In the genomic region with DNA sequence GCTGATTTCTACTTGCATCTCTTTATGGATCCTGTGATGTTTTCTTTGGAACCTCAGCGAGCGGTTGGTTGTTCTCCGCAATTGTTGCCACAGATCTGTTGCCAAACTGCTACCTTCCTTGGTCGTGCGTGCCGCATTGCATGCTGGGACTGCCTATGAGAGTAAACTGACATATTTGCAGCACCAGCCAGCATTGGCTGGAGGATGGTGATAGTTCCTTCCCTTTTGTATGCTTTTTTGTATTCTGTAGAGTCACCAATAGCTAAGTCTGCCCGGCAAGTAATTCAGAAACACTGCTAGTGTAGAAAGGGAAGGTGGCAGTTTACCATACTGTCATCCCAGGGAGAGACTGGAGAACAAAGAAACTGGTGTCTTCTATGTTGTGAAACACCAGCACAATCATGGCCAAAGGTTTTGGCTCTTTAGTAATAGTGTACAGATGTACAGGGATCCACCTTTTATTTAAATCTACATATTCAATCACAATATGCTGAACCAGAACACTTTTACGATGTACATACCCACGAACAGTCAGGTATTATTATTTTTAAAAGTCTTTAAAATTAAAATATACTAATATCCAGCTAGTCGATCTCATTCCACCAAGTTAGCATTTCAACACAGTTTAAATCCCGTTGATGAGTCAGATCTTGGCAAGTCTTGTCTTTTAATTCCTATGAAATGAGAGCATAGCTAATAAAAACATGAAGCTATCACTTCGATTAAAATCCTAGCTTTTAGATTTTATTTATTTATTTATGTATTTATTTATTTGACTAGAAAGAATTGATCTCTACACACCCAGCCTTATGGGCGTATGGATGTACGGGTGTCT, we compare ENCODE assay signal across 8 mouse cellular contexts. TPM values are rescaled to one million over a fixed set of nuclear protein-coding genes. Genes with fewer than 3 reads are reported as not detected.
DNase-seq lines count a peak whose midpoint lies in the region; ATAC-seq and TF ChIP-seq lines count a peak whose summit lies in the region.

No protein-coding gene starts in this region.

- peak overlapping the region; percentile 75 for H3K27ac ChIP-seq in embryonic facial prominence, embryonic 14.5 days (replicated peaks; ENCODE audit: low read depth, low read length)
- peak overlapping the region; percentile 65 for H3K27ac ChIP-seq in heart, embryonic 16.5 days (ENCODE audit: low read length)
- H3K27ac ChIP-seq in layer of hippocampus, adult 2 months = peak overlapping the region; percentile 97
- H3K27ac ChIP-seq in lung, embryonic 15.5 days = no peak overlapping the region; the same call in none of the 2 replicates

- no peaks in the 10 kb centered on the region for H3K9me3 ChIP-seq in embryonic facial prominence, embryonic 14.5 days (ENCODE audit: control insufficient read depth, low read length)
- no peaks in the 10 kb centered on the region for H3K9me3 ChIP-seq in heart, embryonic 16.5 days (replicated peaks; ENCODE audit: control insufficient read depth, low read length)
- H3K9me3 ChIP-seq in lung, embryonic 15.5 days = no peaks in the 10 kb centered on the region

- WGBS in embryonic facial prominence, embryonic 14.5 days = 66% methylated on average over 14 of the region's 14 CpGs
- WGBS in heart, embryonic 16.5 days = 70% methylated on average over 14 of the region's 14 CpGs
- 75% methylated on average over 14 of the region's 14 CpGs for WGBS in lung, embryonic 15.5 days

- no peaks in the 10 kb centered on the region for H3K27me3 ChIP-seq in embryonic facial prominence, embryonic 14.5 days (replicated peaks; ENCODE audit: control insufficient read depth, insufficient read depth, low read length)
- no peaks in the 10 kb centered on the region for H3K27me3 ChIP-seq in heart, embryonic 16.5 days (ENCODE audit: control insufficient read depth, insufficient read depth, low read length)
- H3K27me3 ChIP-seq in lung, embryonic 15.5 days = no peaks in the 10 kb centered on the region

- H3K36me3 ChIP-seq in embryonic facial prominence, embryonic 14.5 days (ENCODE audit: control insufficient read depth, insufficient read depth, low read length) = no peaks in the 10 kb centered on the region
- H3K36me3 ChIP-seq in heart, embryonic 16.5 days (ENCODE audit: control insufficient read depth, insufficient read depth) = no peaks in the 10 kb centered on the region
- no peaks in the 10 kb centered on the region for H3K36me3 ChIP-seq in lung, embryonic 15.5 days

- peak overlapping the region; percentile 68 for H3K4me2 ChIP-seq in embryonic facial prominence, embryonic 14.5 days (ENCODE audit: low read depth, low read length)
- peak overlapping the region; percentile 86 for H3K4me2 ChIP-seq in heart, embryonic 16.5 days (ENCODE audit: low read depth, low read length)
- peak overlapping the region; percentile 86 for H3K4me2 ChIP-seq in lung, embryonic 15.5 days

- intact Hi-C loops in heart, postnatal 25 days (cut with DNase I) = loop anchor here (5.0 to 10.0 kb wide), 2 partner anchors 46 to 138 kb away; no protein-coding TSS in a partner anchor

- peak; percentile 96 for DNase-seq in heart, adult 11 months
- no peak for DNase-seq in heart, postnatal 25 days (ENCODE audit: low spot score)
- peak; percentile 54 for DNase-seq in embryonic facial prominence, embryonic 14.5 days (ENCODE audit: low spot score)
- DNase-seq in layer of hippocampus, adult 2 months (ENCODE audit: low spot score in 2 of 2) = peak; percentile 76 to 81
- peak; percentile 82 for DNase-seq in right cerebral cortex, postnatal 25 days
- no peak for DNase-seq in gastrocnemius, postnatal 25 days

- no peak for ATAC-seq in embryonic facial prominence, embryonic 14.5 days (ENCODE audit: low read depth)
- ATAC-seq in heart, embryonic 16.5 days (replicated peaks; ENCODE audit: extremely low read depth, insufficient read depth, low FRiP score) = no peak
- no peak for ATAC-seq in lung, embryonic 15.5 days (ENCODE audit: borderline replicate concordance, extremely low read depth, low FRiP score, low TSS enrichment)

- no peak for TF ChIP-seq CTCF in layer of hippocampus, adult 2 months (conservative IDR thresholded peaks at IDR 0.05)

- peaks cover 13% of the 10 kb centered on the region; the same call in 1 of the 2 replicates for H3K4me1 ChIP-seq in embryonic facial prominence, embryonic 14.5 days (ENCODE audit: control insufficient read depth, insufficient read depth, low read length)
- 0 out of 2 replicates have a peak, but pooled peaks cover 8% of the 10 kb centered on the region for H3K4me1 ChIP-seq in heart, embryonic 16.5 days (ENCODE audit: control insufficient read depth, insufficient read depth, low read length)
- H3K4me1 ChIP-seq in lung, embryonic 15.5 days = no peaks in the 10 kb centered on the region

- peak overlapping the region; percentile 40 for H3K4me3 ChIP-seq in embryonic facial prominence, embryonic 14.5 days (ENCODE audit: low read depth, low read length)
- H3K4me3 ChIP-seq in heart, embryonic 16.5 days (ENCODE audit: low read length) = peak overlapping the region; percentile 52
- H3K4me3 ChIP-seq in layer of hippocampus, adult 2 months = peak overlapping the region; percentile 63
- H3K4me3 ChIP-seq in lung, embryonic 15.5 days = peak overlapping the region; percentile 52

- H3K9ac ChIP-seq in embryonic facial prominence, embryonic 14.5 days (ENCODE audit: low read depth, low read length) = peak overlapping the region; percentile 63; the same call in 1 of the 2 replicates
- peak overlapping the region; percentile 67; the same call in 1 of the 2 replicates for H3K9ac ChIP-seq in heart, embryonic 16.5 days (ENCODE audit: low read length)
- H3K9ac ChIP-seq in lung, embryonic 15.5 days = peak overlapping the region; percentile 35; the same call in 1 of the 2 replicates

RNA-seq across cellular contexts. Expression of a gene that starts 41.4 kb away (rescaled TPM):
- total RNA-seq in heart, postnatal 25 days (2021) = not detected
- polyA plus RNA-seq in embryonic facial prominence, embryonic 14.5 days (2014; fragmentation: Nextera tagmentation; extraction: Ambion mirVana) = not detected in 2 replicates
- not detected in 2 replicates for polyA plus RNA-seq in heart, embryonic 16.5 days (2015; fragmentation: Nextera tagmentation; extraction: Ambion mirVana)
- not detected for total RNA-seq in layer of hippocampus, adult 2 months (2021)
- not detected in 2 replicates for polyA plus RNA-seq in lung, embryonic 15.5 days (2015; fragmentation: Nextera tagmentation; extraction: Ambion mirVana)
- not detected for total RNA-seq in gastrocnemius, postnatal 25 days (2021)

Comparison
In these comparisons a context has a peak if more than half of its experiments do, and no peak if none do; other contexts are left out.
1. DNase-seq: peak in heart, adult 11 months (single experiment), embryonic facial prominence, embryonic 14.5 days (single experiment), layer of hippocampus, adult 2 months (2 of 2) and right cerebral cortex, postnatal 25 days (single experiment); none in heart, postnatal 25 days (single experiment) and gastrocnemius, postnatal 25 days (single experiment).
2. Peak in every context shown above with its lines, with median percentiles within 50 percentile points of each other: H3K4me2 ChIP-seq, H3K4me3 ChIP-seq and H3K9ac ChIP-seq.